Mouse (Mus musculus) adipose tissue, adult 10 weeks (tissue): ENCODE measurements around the gene Gm5431. TPM values are rescaled to one million over a fixed set of nuclear protein-coding genes. Genes with fewer than 3 reads are reported as not detected.

Source experiments
- polyA plus RNA-seq: library from polyadenylated mRNA; stranded (reverse); fragments of 350-450 nt; fragmentation: Illumina TruSeq; extraction: RNeasy Lipid Tissue Mini Kit (QIAGEN cat#74804); gene quantifications from one replicate; pipeline ENCODE4 v1.2.3, GENCODE M21; 2014; ENCODE audit warnings: low read depth, low replicate concordance

The Gm5431 gene
- polyA plus RNA-seq, result 1.8 TPM

GRCm38 (mm10) chr11:48902021-48902420 lies at the start of gene Gm5431:
Gene Gm5431, minus strand, starts transcription at chr11:48902214.

GRCm38 (mm10) chr11:48946090-48946489 lies 44.1 kb upstream of the Gm5431 start, which contains the start of gene Psme2b:
Gene Psme2b, minus strand, starts transcription at chr11:48946190.

GRCm38 (mm10) chr11:48871201-48871772 lies 30.7 kb downstream of the Gm5431 start, which contains the start of gene Irgm1:
Gene Irgm1, minus strand, starts transcription at chr11:48871683.

Other genes with a start within 250 kb of the Gm5431 start
- 827 TPM for gene Rack1, start 101.9 kb downstream of the Gm5431 start, polyA plus RNA-seq
- 40.1 TPM for gene Trim41, start 84.9 kb downstream of the Gm5431 start, polyA plus RNA-seq
- 18.8 TPM for gene Trim7, start 76.1 kb downstream of the Gm5431 start, polyA plus RNA-seq
- gene Gm12184, start 75.6 kb downstream of the Gm5431 start, polyA plus RNA-seq, result 11.4 TPM
- 23.5 TPM for gene Irgm1, start 30.5 kb downstream of the Gm5431 start, polyA plus RNA-seq
- gene Psme2b, start 44.0 kb upstream of the Gm5431 start, polyA plus RNA-seq, result 2.4 TPM
- gene Olfr56, start 76.7 kb upstream of the Gm5431 start, polyA plus RNA-seq, result 0.92 TPM
- 1.5 TPM for gene 9930111J21Rik1, start 77.2 kb upstream of the Gm5431 start, polyA plus RNA-seq
- 0.30 TPM for gene Gm12185, start 90.0 kb upstream of the Gm5431 start, polyA plus RNA-seq
- 9.5 TPM for gene Tgtp1, start 92.0 kb upstream of the Gm5431 start, polyA plus RNA-seq
- 4.0 TPM for gene 9930111J21Rik2, start 149.0 kb upstream of the Gm5431 start, polyA plus RNA-seq
- gene Tgtp2, start 162.0 kb upstream of the Gm5431 start, polyA plus RNA-seq, result 14.4 TPM
- 10.8 TPM for gene Ifi47, start 174.4 kb upstream of the Gm5431 start, polyA plus RNA-seq
- 0.45 TPM for gene Olfr1396, start 212.7 kb upstream of the Gm5431 start, polyA plus RNA-seq
- not detected for gene Olfr1395, start 240.1 kb upstream of the Gm5431 start, polyA plus RNA-seq